Comparison of ENCODE assay signal across 21 mouse cellular contexts in genomic region chr6:66951726-66952418, GRCm38 (mm10). TPM values are rescaled to one million over a fixed set of nuclear protein-coding genes. Genes with fewer than 3 reads are reported as not detected.
DNase-seq lines count a peak whose midpoint lies in the region; ATAC-seq lines count a peak whose summit lies in the region.
"Had no signal": no experiment of that assay in that cellular context is flagged by ENCODE, and none has a peak within 500 bp of the region (broad histone marks: within the 10 kb centered on the region; RNA-seq: fewer than 3 reads in every experiment).

No protein-coding gene starts in this region.

- peaks cover 84% of the 10 kb centered on the region for H3K4me1 ChIP-seq in megakaryocyte, embryonic 14.5 days
- H3K4me1 ChIP-seq: embryonic facial prominence, embryonic 12.5 days; hindbrain, embryonic 12.5 days; limb, embryonic 13.5 days; midbrain, embryonic 12.5 days; neural tube, embryonic 15.5 days had no signal

- no peaks in the 10 kb centered on the region for H3K27me3 ChIP-seq in megakaryocyte, embryonic 14.5 days (replicated peaks)
- H3K27me3 ChIP-seq: embryonic facial prominence, embryonic 12.5 days; hindbrain, embryonic 12.5 days; limb, embryonic 13.5 days; midbrain, embryonic 12.5 days; neural tube, embryonic 15.5 days had no signal

- no peaks in the 10 kb centered on the region for H3K9me3 ChIP-seq in megakaryocyte, embryonic 14.5 days
- H3K9me3 ChIP-seq: embryonic facial prominence, embryonic 12.5 days; hindbrain, embryonic 12.5 days; limb, embryonic 13.5 days; midbrain, embryonic 12.5 days; neural tube, embryonic 15.5 days had no signal

- peak; percentile 67 for DNase-seq in heart, adult 11 months
- DNase-seq in heart, postnatal 4 days, result no peak
- peak; percentile 53 for DNase-seq in 416B (ENCODE audit: low read depth)
- DNase-seq in lung, postnatal 36 days, result no peak
- no peak for DNase-seq in ovary, postnatal 10 days (ENCODE audit: low spot score)
- DNase-seq: adrenal gland, postnatal 36 days; cerebellum, adult 11-12 months; cerebellum, postnatal 10 days; forebrain, postnatal 0 days; gastrocnemius, postnatal 36 days; kidney, postnatal 36 days; lung, adult 2 months; thymus, adult 2 months had no signal

- peak overlapping the region; percentile 81 for H3K4me3 ChIP-seq in megakaryocyte, embryonic 14.5 days (replicated peaks)
- H3K4me3 ChIP-seq: embryonic facial prominence, embryonic 12.5 days; hindbrain, embryonic 12.5 days; limb, embryonic 13.5 days; midbrain, embryonic 12.5 days; neural tube, embryonic 15.5 days had no signal

- peaks cover 30% of the 10 kb centered on the region for H3K36me3 ChIP-seq in megakaryocyte, embryonic 14.5 days (replicated peaks; ENCODE audit: low read length)
- H3K36me3 ChIP-seq: embryonic facial prominence, embryonic 12.5 days; hindbrain, embryonic 12.5 days; midbrain, embryonic 12.5 days; neural tube, embryonic 15.5 days had no signal

- peak; percentile 42 for ATAC-seq in granulocyte monocyte progenitor cell, adult 5-6 weeks (replicated peaks; ENCODE audit: poor library complexity, severe bottlenecking)
- ATAC-seq: forebrain, postnatal 0 days; intestine, postnatal 0 days had no signal

RNA-seq across cellular contexts. Expression of gene Gng12, which starts 55.7 kb away (rescaled TPM):
- total RNA-seq in heart, postnatal 4 days (2021), result 10 to 100 TPM; 60.9 to 63.1 TPM
- total RNA-seq in granulocyte monocyte progenitor cell, adult 5-6 weeks (2014; fragmentation: Nextera tagmentation), result 144 and 151 TPM in 2 replicates
- 116 and 143 TPM in 2 replicates for total RNA-seq in granulocyte monocyte progenitor cell, adult 5-6 weeks (2017)
- polyA plus RNA-seq in megakaryocyte, embryonic 14.5 days (2012; ENCODE audit: insufficient read depth, low replicate concordance), result 6.0 and 24.2 TPM in 2 replicates

Comparison
In these comparisons a context has a peak if more than half of its experiments do, and no peak if none do; other contexts are left out.
1. DNase-seq: peak in heart, adult 11 months (single experiment) and 416B (single experiment); none in heart, postnatal 4 days (single experiment), lung, postnatal 36 days (single experiment) and ovary, postnatal 10 days (single experiment).